Mouse (Mus musculus): Measurements from ENCODE around the gene Cdyl2. TPM values are rescaled to one million over a fixed set of nuclear protein-coding genes. Genes with fewer than 3 reads are reported as not detected.
A peak's percentile ranks its signal among the peaks of the same experiment; 100 is the strongest.

Gene Cdyl2
- total RNA-seq, 2 experiments from 2014 or later = 5.4 to 7.0 TPM

DNA sequence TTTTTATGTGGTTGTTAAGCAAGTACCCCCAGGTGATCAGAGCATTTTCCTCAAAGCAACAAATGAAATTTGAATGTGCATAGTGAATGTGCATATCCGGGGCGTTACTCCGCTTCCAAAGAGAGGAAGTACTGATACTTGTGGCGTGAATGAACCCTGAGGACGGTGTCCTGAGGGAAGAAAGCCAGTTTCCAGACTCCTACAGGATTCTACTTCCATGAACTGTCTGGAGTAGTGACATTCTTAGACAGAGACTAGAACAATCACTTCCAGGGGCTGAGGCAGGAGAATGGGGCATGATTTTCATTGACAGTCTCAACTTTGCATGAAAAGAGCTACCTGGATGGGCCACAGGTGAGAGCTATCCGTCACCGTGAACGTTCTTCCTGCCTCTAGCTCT, 59.3 kb downstream of the Cdyl2 start:
- ATAC-seq (replicated peaks; ENCODE audit: poor library complexity, severe bottlenecking) = no peak

DNA sequence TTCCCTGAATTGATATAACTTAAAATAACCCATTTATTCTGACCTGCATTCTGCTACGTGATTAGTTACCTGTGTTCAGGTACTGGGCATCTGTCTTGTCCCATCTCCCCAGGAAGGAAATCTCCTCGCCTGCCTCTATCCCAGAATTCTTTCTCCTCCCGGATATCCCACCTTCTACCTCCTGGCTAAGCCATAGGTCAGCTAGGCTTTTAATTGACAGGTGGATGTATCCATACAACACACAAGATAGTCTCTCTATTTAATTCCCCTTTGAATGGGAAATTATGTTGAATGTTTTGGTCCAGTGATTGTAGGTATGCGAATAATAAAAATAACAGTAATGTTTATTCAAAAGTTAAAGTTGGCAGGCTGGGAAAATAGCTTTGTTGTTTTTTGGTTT, 59.7 kb downstream of the Cdyl2 start:
- ATAC-seq (replicated peaks; ENCODE audit: poor library complexity, severe bottlenecking) = no peak

DNA sequence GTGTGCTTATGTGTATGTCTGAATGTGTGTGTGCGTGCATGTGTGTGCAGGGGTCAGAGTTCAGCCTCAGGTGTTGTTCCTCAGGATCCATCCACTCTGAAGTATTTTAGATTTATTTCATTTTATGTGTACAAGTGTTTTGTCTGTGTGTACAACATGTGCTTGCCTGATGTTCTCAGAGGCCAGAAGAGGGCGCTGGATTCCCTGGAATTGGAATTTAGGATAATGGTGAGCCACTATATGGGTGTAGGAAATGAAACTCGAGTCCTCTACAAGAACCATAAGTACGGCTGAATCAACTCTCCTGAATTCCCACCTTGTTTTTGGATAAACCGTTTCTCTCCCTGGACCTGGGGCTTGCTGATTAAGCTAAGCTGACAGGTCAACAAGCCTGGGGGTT, 61.2 kb downstream of the Cdyl2 start:
- ATAC-seq (replicated peaks; ENCODE audit: poor library complexity, severe bottlenecking) = 0 out of 2 replicates have a peak, but pooled peaks have one; percentile 17

DNA sequence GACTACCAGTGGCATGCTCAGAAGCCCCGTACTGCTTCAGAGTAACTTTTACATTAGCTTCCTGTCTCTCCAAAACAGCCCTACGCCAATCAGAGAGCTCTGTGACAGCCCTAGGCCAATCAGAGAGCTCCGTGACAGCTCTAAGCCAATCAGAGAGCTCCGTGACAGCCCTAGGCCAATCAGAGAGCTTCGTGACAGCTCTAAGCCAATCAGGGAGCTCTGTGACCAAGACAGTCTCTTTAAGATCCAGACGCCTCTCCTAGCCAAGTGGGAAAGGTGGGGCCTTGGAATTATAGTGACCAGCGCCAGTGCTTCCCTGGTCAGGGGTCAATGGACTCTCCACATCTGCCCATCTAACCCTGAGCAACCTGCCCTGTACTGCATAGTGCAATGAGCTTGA, 62.2 kb downstream of the Cdyl2 start:
- ATAC-seq (replicated peaks; ENCODE audit: poor library complexity, severe bottlenecking) = no peak

DNA sequence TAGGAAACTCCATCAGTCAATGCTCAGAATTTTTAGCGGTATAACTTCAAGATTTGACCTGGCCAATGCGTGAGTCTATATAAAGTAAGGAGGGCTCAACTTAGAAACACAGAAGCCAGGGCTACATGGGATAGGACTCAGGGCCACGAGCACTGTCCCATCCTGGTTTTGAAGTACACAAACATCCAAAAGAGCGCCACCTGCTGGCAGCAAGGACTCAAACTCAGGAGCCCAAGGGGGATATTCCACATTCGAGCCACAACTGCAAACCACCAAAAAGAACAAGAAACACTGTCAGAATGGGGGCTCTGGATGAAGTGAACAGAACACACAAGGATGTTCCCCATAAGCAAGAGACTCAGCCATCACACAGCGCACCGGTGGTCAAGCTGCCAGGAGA, 63.8 kb downstream of the Cdyl2 start:
- ATAC-seq (replicated peaks; ENCODE audit: poor library complexity, severe bottlenecking) = no peak

DNA sequence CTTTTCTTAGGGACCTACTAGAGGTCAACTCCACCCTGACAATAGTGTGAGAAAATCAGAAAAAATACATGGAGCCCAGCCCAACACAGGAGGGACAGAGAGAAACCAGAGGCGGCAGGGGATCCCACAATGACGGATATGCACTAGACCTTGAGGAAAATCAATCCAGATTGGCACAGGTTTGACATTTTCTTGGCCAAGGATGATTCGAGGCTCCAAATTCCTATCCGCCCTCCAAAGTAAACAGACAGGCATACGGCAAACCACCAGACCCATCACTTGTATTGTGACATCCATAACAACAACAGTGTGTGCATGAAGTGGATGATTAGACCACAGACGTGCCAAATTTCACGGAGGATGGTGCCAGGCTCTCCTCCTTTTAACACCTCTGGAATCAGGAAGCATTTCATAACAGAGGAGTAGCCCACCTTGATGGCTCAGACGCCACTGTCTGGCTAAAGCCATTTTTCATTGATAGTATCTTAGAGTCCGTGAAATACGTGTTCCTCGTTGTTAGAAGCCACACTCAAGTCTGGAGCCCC, 65.9 kb downstream of the Cdyl2 start:
- no peak for ATAC-seq (replicated peaks; ENCODE audit: poor library complexity, severe bottlenecking)

DNA sequence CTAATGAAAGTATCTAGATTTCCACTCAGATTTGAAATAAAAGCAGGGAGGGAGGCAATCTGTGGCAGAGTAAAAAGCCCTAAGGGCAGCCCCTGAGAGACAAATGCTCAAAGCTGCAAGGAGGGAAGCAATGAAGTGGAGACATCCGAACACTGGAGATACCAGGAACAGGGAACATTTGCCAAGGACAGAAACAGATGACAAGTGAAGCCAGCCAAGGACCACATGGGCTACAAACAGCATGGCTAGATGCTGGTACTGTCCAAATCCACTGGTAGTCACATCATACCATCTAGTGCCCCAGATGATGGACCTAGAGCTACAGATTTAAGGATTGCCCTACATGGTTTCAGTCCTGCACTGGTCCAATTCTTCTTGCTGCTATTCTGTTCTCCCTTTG, 71.3 kb downstream of the Cdyl2 start:
- no peak for ATAC-seq (replicated peaks; ENCODE audit: poor library complexity, severe bottlenecking)

DNA sequence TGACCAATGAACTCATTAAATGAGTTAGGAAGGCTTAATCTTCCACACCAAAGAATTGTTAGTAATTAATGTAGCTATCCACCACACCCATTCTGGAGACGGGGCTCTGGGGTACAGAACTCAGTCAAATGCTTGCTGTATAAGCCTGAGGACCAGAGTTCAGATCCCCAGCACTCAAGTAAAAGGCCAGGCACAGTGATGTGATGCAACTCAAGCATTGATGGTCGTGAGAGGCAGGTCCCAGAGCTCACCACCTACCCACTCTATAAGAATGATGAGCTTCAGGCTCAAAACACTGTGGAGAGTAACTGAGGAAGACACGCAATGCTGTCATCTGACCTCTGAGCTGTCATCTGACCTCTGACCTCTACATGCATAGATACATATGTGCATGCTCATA, 76.0 kb downstream of the Cdyl2 start:
- no peak for ATAC-seq (replicated peaks; ENCODE audit: poor library complexity, severe bottlenecking)

DNA sequence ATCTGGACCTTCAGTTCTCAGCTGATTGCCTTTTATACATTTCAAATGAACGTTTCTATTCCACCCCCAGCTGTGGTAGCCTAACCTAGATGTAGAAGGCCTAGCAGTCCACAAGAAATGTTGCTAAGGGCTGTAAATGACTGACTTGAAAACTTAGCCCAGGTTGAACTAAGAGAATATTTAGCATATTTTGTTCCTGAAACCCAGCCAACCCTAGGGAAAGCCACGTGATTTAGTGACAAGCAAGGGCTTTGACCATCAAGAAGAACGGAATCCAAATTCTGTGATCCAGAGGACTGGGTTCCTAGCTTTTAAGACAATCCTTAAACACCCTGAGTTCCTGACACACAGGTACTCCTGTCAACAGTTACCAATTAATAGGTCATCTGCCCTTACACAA, 77.9 kb downstream of the Cdyl2 start:
- no peak for ATAC-seq (replicated peaks; ENCODE audit: poor library complexity, severe bottlenecking)

DNA sequence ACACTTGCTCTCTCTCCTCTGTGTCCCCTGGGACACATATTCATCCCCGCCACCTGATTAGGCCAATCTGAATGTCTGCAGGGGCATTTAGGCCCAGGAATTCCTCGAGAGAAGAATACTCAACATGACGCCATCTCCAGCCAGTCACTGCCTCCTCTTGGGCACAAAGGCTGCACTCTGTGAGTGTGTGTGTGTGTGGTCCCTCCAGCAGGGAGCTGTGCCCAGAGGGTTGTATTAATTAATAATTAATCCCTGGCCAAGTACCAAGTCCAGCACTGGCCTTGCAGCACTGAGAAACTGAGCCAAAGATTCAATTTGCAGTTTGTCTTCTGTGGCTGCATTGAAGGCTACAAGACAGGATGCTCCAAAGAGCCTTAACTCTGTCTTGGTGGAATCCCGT, 79.8 kb downstream of the Cdyl2 start:
- ATAC-seq (replicated peaks; ENCODE audit: poor library complexity, severe bottlenecking) = no peak

DNA sequence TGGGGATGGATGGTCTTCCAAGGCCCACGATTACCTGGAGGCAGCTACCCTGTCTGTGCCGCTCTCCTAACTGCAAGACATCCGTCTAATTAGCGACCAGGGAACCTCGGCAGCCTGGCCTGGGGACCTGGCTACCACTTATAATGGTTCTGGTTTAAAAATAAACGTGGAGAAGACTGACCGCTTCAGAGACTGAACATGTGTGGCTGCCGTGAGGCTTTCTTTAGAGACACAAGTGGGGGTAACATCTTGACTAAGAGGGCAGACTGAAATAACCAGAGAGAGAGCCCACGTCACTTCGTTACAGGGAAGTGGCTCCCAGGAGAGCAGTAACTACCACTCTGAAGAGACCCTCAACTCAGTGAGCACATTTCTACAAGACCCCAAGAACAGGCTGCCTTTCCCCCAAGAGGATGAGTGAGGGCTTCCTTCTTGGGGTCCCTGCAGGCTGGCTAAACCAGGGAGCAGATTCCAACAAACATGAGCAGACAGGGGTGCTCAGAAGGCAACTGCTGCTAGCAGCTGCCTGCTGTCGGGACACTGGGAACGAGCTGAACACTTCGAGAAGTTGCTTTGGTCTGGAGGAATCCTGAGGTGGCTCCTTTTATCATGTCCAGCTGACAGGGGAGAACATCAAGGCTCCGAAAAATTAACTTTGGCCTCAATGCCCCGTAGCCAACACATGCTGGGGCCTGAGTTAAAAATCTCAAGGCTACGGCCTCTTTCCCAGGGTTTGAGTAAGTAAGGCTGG, 82.6 kb downstream of the Cdyl2 start:
- ATAC-seq (replicated peaks; ENCODE audit: poor library complexity, severe bottlenecking) = no peak

DNA sequence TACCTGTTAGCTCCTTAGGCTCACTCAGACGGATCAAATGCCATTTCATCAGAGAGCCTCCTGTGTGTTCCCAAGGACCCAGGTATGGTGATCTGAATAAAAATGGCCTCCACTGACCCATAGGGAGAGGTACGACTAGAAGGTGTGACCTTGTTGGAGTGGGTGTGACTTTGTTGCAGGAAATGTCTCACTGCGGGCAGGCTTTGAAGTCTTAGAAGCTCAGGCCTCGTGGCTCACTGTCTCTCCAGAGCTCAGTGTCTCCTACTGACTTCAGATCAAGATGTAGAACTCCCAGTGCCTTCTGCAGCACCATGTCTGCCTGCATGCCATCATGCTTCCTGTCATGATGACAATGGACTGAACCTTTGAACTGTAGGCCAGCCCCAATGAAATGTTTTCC, 87.4 kb downstream of the Cdyl2 start:
- ATAC-seq (replicated peaks; ENCODE audit: poor library complexity, severe bottlenecking) = no peak

DNA sequence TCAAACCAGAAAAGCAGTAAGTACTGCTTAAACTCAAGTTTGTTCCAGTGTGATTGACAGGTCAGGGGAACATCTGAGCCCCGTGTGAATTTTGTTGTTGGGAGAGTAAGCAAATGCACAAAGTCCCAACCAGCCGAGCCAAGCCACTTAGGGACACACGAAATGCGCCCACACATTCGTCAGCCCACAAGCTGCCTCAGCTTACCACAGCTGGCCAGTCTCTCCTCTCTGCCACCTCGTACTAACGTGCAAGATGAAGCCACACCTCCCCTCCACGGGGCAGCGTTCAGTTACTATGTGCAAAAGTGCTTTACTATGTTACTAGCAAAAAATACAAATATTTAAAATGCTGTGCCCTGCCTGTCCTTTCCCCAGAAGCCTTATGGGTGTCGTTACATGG, 91.9 kb downstream of the Cdyl2 start:
- ATAC-seq (replicated peaks; ENCODE audit: poor library complexity, severe bottlenecking) = no peak

DNA sequence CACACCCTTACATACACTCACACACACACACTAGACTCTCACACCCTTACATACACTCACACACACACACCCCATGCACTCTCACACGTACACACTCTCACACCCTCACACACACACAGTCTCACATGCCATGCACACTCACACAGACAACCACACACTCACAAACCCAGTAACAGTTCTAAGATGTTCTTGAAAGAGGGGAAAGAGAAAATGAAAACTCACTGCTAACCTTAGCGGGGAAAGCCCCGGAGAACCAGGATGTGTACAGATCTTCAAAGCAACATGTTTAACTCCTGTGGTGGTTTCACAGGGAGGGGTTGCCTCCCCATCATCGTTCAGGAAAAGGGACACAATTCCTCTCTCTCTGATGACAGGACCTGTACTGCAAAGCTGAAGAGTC, 94.8 kb downstream of the Cdyl2 start:
- ATAC-seq (replicated peaks; ENCODE audit: poor library complexity, severe bottlenecking) = no peak

DNA sequence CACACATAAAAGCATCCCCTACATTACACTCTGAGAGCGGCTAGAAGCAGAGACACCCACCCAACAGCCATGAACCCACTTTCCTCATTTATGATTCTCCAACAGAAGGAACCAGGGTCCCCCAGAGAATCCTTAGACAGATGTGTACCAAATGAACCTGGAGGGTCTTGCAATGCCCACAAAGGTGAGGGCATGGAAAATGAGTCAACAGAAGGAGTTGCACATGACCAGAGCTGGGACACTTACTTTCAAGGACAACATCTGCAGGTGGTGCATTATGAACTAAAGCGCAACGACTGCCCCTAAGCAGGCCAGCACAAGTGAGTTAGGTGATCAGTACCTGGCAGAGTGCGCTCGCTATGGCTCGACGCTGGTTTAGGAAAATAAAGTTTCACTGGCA, 95.6 kb downstream of the Cdyl2 start:
- no peak for ATAC-seq (replicated peaks; ENCODE audit: poor library complexity, severe bottlenecking)

DNA sequence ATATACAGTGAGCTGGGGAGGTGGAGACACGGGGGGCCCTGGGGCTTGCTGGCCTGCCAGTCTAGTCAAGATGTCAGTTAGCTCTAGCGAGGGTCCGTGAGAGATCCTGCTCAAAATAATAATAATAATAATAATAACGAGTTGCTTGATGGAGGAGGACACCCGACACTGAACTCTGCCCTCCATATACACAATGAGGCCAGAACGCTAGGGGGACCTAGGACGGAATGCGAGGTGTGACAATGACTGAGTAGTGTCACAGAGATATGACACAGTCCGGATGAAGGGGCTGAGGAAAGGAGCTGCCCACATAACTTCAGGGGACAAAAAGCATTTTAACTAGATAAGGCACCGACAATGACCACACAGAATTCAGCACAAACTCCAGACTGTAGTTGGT, 96.4 kb downstream of the Cdyl2 start:
- ATAC-seq (replicated peaks; ENCODE audit: poor library complexity, severe bottlenecking) = no peak

DNA sequence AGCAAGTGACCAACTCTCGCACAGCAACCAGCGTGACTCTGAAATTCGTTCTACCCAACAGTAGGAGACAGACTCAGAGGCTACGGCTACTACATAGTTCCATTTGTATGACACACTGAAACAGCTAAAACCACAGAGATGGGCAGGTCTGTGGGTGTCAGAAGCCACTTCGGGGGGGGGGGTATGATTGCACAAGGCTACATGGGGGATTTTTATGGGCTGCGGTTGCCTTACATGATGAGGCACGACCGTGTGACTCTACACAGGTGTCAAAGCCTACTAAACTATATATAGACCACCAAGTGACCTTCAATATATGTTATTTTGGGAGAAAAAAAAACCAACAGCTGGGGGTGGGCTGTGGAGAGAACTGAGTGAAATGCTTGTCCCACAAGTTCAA, 96.8 kb downstream of the Cdyl2 start:
- ATAC-seq (replicated peaks; ENCODE audit: poor library complexity, severe bottlenecking) = peak; percentile 76

DNA sequence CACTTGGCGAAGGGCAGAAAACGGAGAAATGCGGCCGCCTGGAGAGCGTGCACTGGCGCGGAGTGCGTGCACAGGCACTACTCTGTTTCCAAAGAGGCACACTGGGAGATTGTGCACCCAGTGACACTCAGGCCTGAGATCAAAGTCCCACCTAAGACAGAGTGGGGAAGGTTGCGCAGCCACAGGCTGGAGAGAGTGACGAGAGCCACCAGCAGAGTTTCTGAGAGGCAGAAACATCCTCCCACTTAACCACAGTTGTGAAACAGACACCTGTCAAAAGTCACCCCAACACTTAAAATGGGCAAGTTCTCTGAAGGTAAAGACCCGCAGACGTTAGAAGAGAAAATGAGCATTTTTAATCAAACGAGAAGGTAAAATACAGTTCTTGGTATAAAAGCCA, 97.5 kb downstream of the Cdyl2 start:
- ATAC-seq (replicated peaks; ENCODE audit: poor library complexity, severe bottlenecking) = peak; percentile 70

DNA sequence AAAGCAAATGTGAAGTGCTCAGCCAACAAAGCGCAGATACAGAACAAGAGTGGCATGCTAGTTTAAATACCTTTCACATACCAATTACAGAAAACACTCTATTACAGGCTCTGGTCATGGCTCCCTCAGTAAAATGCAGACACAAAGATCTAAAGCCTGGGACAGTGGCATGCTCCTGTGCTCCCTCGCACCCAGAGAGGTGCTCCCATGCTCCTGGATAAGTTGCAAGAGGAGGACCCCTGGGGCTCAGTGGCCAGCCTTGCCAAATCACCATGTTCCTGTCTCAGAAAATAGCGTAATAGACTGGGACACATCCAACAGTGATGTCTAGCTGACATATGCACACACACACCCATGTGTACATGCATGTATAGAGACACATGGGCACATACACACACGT, 98.4 kb downstream of the Cdyl2 start:
- no peak for ATAC-seq (replicated peaks; ENCODE audit: poor library complexity, severe bottlenecking)

DNA sequence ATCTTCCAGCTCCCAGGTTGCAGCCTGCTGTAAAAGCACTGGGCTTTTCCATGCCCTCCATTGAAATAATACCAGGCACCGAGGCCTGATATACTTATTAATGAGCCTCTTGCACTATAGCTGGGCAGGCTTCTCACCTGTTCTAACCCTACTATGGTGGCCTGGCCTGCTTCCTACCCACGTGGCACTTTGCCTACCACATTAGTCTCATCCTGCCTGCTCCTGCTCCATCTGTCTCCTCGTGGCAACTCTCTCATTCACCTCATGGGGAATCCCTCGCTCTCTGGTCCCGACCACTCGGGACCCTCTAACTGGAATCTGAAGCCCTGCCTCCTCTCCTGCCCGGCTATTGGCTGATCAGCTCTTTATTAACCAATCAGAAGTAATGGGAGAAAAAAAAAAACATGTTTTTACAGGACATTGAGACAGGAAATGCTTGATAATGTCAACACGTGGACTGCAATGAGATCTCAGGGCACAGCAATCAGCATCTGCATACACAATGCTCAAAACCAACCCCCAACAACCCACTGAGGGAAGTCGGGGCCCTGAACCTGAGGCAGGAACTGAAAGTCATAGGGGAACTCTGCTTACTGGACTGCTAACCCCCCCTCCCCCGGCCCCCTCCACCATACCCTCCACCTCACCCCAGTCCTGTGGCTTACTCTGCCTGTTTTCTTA, 99.2 kb downstream of the Cdyl2 start:
- peak; percentile 50 for ATAC-seq (replicated peaks; ENCODE audit: poor library complexity, severe bottlenecking)

DNA sequence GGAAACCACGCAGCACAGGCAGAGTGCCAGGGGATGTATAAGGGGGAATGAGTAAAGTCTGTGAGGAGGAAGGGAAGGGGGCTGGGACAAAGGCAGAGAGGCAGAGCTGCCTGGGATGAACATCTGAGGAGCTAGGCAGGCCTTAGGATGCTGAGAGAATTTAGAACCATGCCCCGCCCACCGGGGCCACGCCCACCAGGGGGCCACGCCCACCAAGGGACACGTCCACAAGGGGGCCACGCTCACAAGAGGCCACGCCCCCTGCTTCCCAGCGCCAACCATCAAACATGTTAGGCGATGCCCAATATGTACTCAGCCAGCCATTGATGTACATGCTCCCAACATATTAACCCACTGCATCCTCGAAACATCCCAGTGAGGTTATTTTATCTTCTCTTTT, 102.7 kb downstream of the Cdyl2 start:
- ATAC-seq (replicated peaks; ENCODE audit: poor library complexity, severe bottlenecking) = no peak

DNA sequence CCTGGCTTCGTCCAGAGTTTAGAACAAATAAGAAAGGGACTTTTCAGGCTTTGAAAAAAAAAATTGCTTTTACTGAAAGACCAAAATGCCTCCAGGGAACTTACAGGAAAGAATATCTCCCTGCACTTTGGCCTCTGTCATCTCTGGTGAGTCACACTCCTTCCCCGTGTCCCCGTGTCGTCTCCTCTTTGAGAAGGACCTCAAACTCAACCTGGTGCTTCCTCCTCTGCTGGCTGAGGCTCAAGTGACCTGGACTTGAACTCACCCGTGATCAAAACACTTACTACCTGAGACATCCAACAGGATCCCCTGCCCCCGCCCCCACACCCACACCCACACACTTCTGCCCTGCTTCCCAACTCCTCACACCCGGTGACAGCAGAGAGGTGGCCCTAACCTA, 103.8 kb downstream of the Cdyl2 start:
- no peak for ATAC-seq (replicated peaks; ENCODE audit: poor library complexity, severe bottlenecking)

Data from granulocyte monocyte progenitor cell, adult 5-6 weeks (primary cell).